Mouse (Mus musculus) embryonic fibroblast, embryonic 13.5 days (primary cell): Measurements from ENCODE around the gene Btbd2.

Experiments
- CTCF ChIP-seq: IDR thresholded peaks from 2 replicates; pipeline ENCODE4 v1.5.1; 2011; ENCODE audit warnings: mild to moderate bottlenecking, control low read depth, low read length, moderate library complexity, borderline replicate concordance; ENCODE audit not compliant: insufficient read depth
- POLR2A ChIP-seq: IDR thresholded peaks from 2 replicates; pipeline ENCODE4 v1.6.1; 2011; ENCODE audit warnings: low read depth, mild to moderate bottlenecking, control low read depth, low read length, moderate library complexity

DNA sequence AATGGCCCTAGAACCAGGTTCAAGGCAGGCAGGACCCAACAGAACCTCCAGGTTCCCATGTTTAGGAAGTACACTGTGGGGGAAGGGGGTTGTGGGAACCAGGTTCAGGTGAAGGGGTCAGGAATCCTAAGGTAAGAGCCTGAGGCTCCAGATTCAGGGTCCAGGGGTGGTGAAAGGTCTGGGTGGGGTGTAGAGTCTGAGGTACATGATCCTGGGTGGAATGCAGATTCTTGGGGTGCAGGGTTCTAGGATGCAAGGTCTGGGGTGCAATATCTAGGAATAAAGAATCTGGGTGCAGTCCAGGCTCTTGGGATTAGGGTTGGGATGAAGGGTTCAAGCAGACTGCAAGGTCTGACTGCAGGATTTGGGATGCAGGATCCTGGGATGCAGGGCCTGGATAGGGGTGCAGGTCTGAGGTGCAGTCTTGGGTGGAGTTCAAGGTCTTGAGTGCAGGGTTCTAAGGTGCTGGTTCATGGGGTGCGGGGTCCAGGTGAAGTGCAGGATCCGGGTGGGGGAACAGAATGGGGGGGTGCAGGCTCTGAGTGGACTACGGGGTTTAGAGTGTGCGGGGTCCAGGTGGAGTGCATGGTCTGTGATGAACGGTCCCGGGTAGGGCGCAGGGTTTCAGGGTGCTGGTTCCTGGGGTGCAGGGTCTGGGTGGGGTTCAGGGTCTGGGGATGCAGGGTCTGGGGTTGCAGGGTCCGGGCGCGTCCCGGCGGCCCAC, 1.3 kb downstream of the Btbd2 start:
- TF ChIP-seq POLR2A (no peak), CTCF (no peak)
